Mouse (Mus musculus): Measurements from ENCODE around the gene AY761185. TPM values are rescaled to one million over a fixed set of nuclear protein-coding genes. Genes with fewer than 3 reads are reported as not detected.
"Not testable (repeated sequence)": the region's sequence is repeated elsewhere in the genome, so short reads cannot be mapped to it uniquely, and the experiment has no call there.

Gene AY761185
- not detected in 2 replicates for polyA plus RNA-seq (2012; rRNA removed)
- polyA plus RNA-seq (2014; fragmentation: Nextera tagmentation; extraction: Ambion mirVana), result not detected in 2 replicates

DNA sequence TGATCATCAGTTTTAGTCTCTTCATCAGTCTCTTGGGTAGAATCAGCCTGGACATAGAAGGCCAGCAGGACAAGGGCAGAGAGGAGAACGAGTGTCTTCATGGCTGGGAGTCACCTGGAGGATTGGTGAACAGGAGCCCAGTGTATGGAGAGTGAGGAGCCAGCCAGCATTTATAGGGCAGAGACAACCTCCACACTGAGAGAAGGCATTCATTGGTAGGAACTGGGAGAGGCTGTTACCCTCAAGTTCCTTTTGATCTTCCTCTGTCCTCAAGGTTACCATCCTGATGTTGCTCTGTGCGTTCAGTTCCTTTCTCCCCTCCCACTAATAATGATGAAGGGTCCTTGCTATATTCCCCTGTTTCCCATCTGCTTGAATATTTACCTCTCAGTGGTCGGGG is at the start of gene AY761185:
Gene AY761185 (minus strand): TSS at position 101 of the 400 bp plus-strand sequence.
- Histone ChIP-seq H3K4me2 (replicated peaks; ENCODE audit: low read depth, low read length, severe bottlenecking) (no peak within 1 kb of the TSS), H3K4me1 (ENCODE audit: control insufficient read depth, insufficient read depth, low read length) (no peaks in the 10 kb centered on the region), H3K9me3 (ENCODE audit: control insufficient read depth, low read length) (no peaks in the 10 kb centered on the region), H3K27ac (replicated peaks; ENCODE audit: low read depth, low read length) (no peak within 1 kb of the TSS), H3K27me3 (ENCODE audit: control insufficient read depth, insufficient read depth, low read length) (no peaks in the 10 kb centered on the region), H3K36me3 (ENCODE audit: control insufficient read depth, insufficient read depth, low read length) (no peaks in the 10 kb centered on the region), H3K4me3 (replicated peaks; ENCODE audit: low read length) (no peak within 1 kb of the TSS), H3K9ac (ENCODE audit: low read depth, low read length, severe bottlenecking) (no peak within 1 kb of the TSS)
- DNase-seq (ENCODE audit: low spot score) (no peak), ATAC-seq (ENCODE audit: low FRiP score, low read depth) (no peak)
- WGBS, result 83% methylated on average over 3 of the region's 3 CpGs
- no peak for TF ChIP-seq POLR2A (IDR thresholded peaks at IDR 0.05; ENCODE audit: borderline replicate concordance, extremely low read depth, insufficient read depth, insufficient read length)

DNA sequence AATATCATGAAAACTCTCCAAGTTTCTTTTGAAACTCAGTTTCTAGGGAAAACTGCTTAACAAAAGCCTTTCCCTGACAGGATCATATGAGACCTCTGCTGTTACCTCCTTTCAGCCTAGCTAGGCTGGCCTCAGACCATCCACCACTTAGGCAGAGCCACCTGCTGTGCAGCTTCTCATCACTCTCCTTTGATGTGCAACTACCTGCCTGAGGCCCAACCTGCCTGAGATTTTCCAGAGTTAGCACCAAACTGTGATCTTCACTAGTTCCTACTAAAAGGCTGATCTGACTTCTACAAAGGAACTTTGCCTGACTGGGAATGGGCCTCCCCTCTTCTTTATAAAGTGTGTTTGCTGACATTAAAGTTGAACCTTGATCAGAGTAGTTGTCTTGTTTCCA is 49.5 kb upstream of the AY761185 start:
- H3K9me3 ChIP-seq (ENCODE audit: control insufficient read depth, low read length), result not testable (repeated sequence)

DNA sequence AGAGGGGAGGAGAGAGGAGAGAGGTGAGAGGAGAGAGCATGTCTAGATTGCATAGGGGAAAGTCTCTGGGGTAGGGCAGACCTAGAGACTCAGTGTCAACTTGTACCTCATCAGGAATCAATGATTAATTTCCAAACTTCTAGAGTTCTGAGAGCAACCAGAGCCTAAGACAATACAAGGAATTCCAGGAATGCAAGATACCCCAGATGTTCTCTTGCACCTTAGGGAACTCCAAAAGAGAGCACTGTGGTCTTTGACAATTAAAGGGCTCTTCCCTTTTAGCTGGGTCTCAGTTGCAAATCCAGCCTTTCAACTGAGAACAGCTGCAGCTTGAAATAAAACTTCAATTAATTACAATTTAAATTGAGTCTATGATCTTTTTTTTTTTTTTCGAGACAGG is 35.3 kb upstream of the AY761185 start:
- no peak for TF ChIP-seq POLR2A (IDR thresholded peaks at IDR 0.05; ENCODE audit: borderline replicate concordance, extremely low read depth, insufficient read depth, insufficient read length)
- ATAC-seq (ENCODE audit: low FRiP score, low read depth), result no peak
- 46% methylated on average over 1 of the region's 1 CpGs for WGBS

More for the DNA sequence above, 49.5 kb upstream of the AY761185 start:
- not testable (repeated sequence) for H3K4me2 ChIP-seq (replicated peaks; ENCODE audit: low read depth, low read length, severe bottlenecking); H3K36me3 ChIP-seq (ENCODE audit: control insufficient read depth, insufficient read depth, low read length); ATAC-seq (ENCODE audit: low FRiP score, low read depth); H3K27me3 ChIP-seq (ENCODE audit: control insufficient read depth, insufficient read depth, low read length); H3K4me3 ChIP-seq (replicated peaks; ENCODE audit: low read length); H3K9ac ChIP-seq (ENCODE audit: low read depth, low read length, severe bottlenecking); H3K27ac ChIP-seq (replicated peaks; ENCODE audit: low read depth, low read length); H3K4me1 ChIP-seq (ENCODE audit: control insufficient read depth, insufficient read depth, low read length); DNase-seq (ENCODE audit: low spot score)

DNA sequence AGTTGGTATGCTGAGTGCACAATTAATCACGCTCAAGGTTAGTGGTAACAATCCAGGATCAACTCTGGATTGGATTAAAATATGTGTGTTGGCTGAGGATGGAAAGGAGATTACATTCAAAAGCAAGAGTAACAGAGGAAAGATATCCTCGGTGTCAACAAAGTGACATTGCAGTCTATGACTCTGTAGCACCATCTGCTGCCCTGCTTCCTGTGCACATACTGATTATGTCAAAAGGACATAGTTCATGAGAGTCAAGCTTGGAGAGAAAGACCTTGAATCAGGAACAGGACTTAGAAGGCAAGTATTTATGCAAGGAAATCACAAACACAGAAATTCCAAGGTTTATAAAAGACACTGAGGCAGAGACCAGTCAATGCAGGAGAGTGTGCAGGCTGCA is 20.0 kb upstream of the AY761185 start:
- Histone ChIP-seq H3K27me3 (ENCODE audit: control insufficient read depth, insufficient read depth, low read length) (no peaks in the 10 kb centered on the region), H3K4me1 (ENCODE audit: control insufficient read depth, insufficient read depth, low read length) (no peaks in the 10 kb centered on the region), H3K9me3 (ENCODE audit: control insufficient read depth, low read length) (no peaks in the 10 kb centered on the region), H3K4me3 (replicated peaks; ENCODE audit: low read length) (no peak overlapping the region), H3K36me3 (ENCODE audit: control insufficient read depth, insufficient read depth, low read length) (no peaks in the 10 kb centered on the region), H3K27ac (replicated peaks; ENCODE audit: low read depth, low read length) (no peak overlapping the region), H3K9ac (ENCODE audit: low read depth, low read length, severe bottlenecking) (no peak overlapping the region), H3K4me2 (replicated peaks; ENCODE audit: low read depth, low read length, severe bottlenecking) (no peak overlapping the region)
- WGBS, result 73% methylated on average over 2 of the region's 2 CpGs
- TF ChIP-seq POLR2A (IDR thresholded peaks at IDR 0.05; ENCODE audit: borderline replicate concordance, extremely low read depth, insufficient read depth, insufficient read length), result no peak
- no peak for DNase-seq (ENCODE audit: low spot score)
- ATAC-seq (ENCODE audit: low FRiP score, low read depth), result no peak

More for the DNA sequence above, 35.3 kb upstream of the AY761185 start:
- H3K4me3 ChIP-seq (replicated peaks; ENCODE audit: low read length), result no peak overlapping the region
- H3K9me3 ChIP-seq (ENCODE audit: control insufficient read depth, low read length), result no peaks in the 10 kb centered on the region
- H3K36me3 ChIP-seq (ENCODE audit: control insufficient read depth, insufficient read depth, low read length), result no peaks in the 10 kb centered on the region
- no peaks in the 10 kb centered on the region for H3K27me3 ChIP-seq (ENCODE audit: control insufficient read depth, insufficient read depth, low read length)
- H3K9ac ChIP-seq (ENCODE audit: low read depth, low read length, severe bottlenecking), result no peak overlapping the region
- H3K27ac ChIP-seq (replicated peaks; ENCODE audit: low read depth, low read length), result no peak overlapping the region
- H3K4me2 ChIP-seq (replicated peaks; ENCODE audit: low read depth, low read length, severe bottlenecking), result no peak overlapping the region
- no peaks in the 10 kb centered on the region for H3K4me1 ChIP-seq (ENCODE audit: control insufficient read depth, insufficient read depth, low read length)
- DNase-seq (ENCODE audit: low spot score), result no peak

DNA sequence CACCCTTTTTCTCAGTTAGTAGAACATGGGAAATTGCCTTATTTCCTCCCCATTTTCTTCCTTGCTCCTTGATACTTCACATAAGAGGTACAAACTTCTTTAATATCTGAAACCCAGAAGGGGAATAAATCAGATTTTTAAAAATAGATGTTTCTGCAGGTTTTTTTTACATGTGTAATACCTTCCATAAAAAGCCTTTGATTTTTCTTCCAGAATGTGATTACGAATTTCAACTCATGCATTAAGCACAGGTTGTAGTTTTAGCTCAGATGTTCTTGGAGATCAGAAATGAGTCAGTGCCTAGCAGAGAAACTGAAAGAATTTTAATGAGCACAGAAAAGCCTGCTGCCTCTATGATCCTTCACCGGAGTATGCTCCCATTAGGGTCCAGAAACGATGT is 22.5 kb downstream of the AY761185 start, which contains the start of gene Gm6040:
Gene Gm6040 (minus strand): TSS at position 101 of the 400 bp plus-strand sequence.
- Histone ChIP-seq H3K27me3 (ENCODE audit: control insufficient read depth, insufficient read depth, low read length) (no peaks in the 10 kb centered on the region), H3K4me2 (replicated peaks; ENCODE audit: low read depth, low read length, severe bottlenecking) (no peak within 1 kb of the TSS), H3K4me1 (ENCODE audit: control insufficient read depth, insufficient read depth, low read length) (no peaks in the 10 kb centered on the region), H3K9me3 (ENCODE audit: control insufficient read depth, low read length) (no peaks in the 10 kb centered on the region), H3K27ac (replicated peaks; ENCODE audit: low read depth, low read length) (no peak within 1 kb of the TSS), H3K9ac (ENCODE audit: low read depth, low read length, severe bottlenecking) (no peak within 1 kb of the TSS), H3K36me3 (ENCODE audit: control insufficient read depth, insufficient read depth, low read length) (no peaks in the 10 kb centered on the region), H3K4me3 (replicated peaks; ENCODE audit: low read length) (no peak within 1 kb of the TSS)
- DNase-seq (ENCODE audit: low spot score) (no peak), ATAC-seq (ENCODE audit: low FRiP score, low read depth) (no peak)
- TF ChIP-seq POLR2A (IDR thresholded peaks at IDR 0.05; ENCODE audit: borderline replicate concordance, extremely low read depth, insufficient read depth, insufficient read length), result no peak
- WGBS, result 76% methylated on average over 3 of the region's 3 CpGs

DNA sequence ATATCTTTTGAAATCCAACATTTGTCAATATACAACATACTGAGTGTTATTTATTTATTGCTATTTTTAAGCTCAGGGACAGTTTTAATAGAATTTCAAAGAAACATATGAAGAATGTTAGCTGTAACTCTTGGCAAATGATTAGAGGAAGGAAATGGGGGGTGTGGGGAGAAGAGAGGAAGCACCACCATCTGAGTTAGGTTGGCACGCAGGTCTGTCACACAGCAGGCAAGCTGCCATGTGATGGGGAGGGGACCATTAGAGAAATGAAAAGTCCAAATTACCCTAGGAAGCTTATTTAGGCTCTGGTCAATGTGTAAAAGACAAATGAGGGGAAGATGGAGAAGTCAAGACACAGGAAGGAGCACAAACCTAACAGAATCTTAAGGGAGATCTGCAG is 32.2 kb downstream of the AY761185 start:
- H3K4me2 ChIP-seq (replicated peaks; ENCODE audit: low read depth, low read length, severe bottlenecking), result no peak overlapping the region
- H3K36me3 ChIP-seq (ENCODE audit: control insufficient read depth, insufficient read depth, low read length), result no peaks in the 10 kb centered on the region
- 91% methylated on average over 1 of the region's 1 CpGs for WGBS
- no peak overlapping the region for H3K27ac ChIP-seq (replicated peaks; ENCODE audit: low read depth, low read length)
- no peak for TF ChIP-seq POLR2A (IDR thresholded peaks at IDR 0.05; ENCODE audit: borderline replicate concordance, extremely low read depth, insufficient read depth, insufficient read length)
- ATAC-seq (ENCODE audit: low FRiP score, low read depth), result no peak
- H3K27me3 ChIP-seq (ENCODE audit: control insufficient read depth, insufficient read depth, low read length), result no peaks in the 10 kb centered on the region
- H3K9me3 ChIP-seq (ENCODE audit: control insufficient read depth, low read length), result no peaks in the 10 kb centered on the region
- no peak overlapping the region for H3K9ac ChIP-seq (ENCODE audit: low read depth, low read length, severe bottlenecking)
- H3K4me1 ChIP-seq (ENCODE audit: control insufficient read depth, insufficient read depth, low read length), result no peaks in the 10 kb centered on the region
- H3K4me3 ChIP-seq (replicated peaks; ENCODE audit: low read length), result no peak overlapping the region
- DNase-seq (ENCODE audit: low spot score), result no peak
